Mouse (Mus musculus) leukemia stem cell, adult 10-12 weeks (primary cell): ENCODE results near the gene Fam69b. TPM values are rescaled to one million over a fixed set of nuclear protein-coding genes. Genes with fewer than 3 reads are reported as not detected.

Source experiments
- polyA plus RNA-seq: library from polyadenylated mRNA; stranded (reverse); fragments of >175 nt; gene quantifications from 2 replicates; pipeline ENCODE4 v1.2.3, GENCODE M21; 2012; ENCODE audit warnings: low replicate concordance

The Fam69b gene
- polyA plus RNA-seq = not detected in 2 replicates

DNA sequence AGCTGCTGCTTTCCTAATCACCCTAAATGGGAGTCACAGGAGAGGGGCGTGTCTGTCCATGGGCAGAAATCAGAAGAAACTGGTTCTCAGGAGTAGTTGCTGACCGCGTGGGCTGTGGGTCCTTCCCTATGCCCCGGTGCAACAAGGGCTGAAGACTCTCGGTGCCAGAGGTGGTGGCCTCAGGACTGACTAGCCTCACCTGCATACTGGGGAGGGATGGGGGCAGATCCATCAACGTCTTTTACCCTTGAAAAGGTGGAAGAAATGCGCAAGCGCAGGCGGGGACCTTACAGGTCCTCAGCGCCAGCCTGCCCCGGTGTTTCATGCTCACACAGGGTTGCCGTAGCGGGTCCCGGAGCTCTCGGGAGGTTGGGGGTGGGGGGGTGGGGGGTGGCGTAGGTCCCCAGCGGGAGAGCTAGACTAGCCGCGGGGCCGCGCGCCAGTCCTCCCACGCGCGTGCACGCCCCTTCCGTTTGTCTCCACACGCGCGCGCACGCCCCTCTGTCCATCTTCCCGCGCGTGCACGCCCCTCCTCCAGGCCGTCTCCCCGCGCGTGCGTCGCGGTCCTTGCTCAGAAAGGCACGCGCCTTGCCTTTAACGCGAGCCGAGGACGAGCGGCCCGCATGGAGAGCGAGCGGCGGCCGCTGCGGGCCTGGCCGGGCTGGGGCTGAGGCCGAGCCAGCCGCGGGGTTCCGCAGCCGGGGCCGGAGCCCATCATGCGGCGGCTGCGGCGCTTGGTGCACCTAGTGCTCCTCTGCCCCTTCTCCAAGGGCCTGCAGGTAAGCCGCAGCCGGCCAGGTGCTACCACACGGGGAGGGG, at the start of gene Fam69b:
Gene Fam69b, plus strand, starts transcription at position 537 of the 819 bp plus-strand sequence.

GRCm38 (mm10) chr2:26579714-26580113, 48.5 kb upstream of the Fam69b start, which contains the start of gene Egfl7:
Gene Egfl7 (plus strand): TSS chr2:26580014.

DNA sequence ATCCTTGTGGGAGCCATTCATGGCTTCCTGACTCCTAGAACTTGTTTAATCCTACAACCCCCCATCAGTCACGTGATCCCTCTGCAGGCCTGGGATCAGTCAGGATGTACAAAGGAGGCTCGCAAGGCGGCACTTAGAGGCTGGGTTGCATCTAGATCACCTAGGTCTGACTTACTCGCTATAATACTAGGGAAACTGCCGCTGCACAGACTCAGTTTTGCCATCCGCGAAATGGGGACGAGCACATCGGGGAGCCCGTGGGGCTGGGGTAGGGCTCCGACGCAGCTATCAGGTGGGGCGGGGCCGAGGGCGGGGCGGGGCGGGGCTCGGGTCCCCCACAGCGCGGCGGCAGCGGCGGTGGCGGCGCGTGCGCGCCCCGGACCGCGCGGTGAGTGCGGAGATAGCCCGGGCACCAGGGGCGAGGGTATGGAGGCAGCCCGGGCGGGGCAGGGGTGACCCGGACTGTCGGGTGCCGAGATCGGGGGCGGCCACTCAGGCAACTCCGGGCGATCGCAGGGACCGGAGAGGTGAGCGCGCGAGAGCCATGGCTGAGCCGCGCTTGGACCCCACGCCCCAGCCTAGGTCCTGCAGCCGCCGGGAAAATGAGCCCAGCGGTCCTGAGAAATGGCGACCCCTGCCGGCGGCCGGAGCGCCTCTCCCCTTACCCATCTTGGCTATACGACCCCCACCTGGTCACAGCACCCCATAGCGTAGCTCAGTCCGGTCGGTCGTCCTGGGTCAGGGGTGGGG, 41.8 kb upstream of the Fam69b start, which contains the start of gene Gm20532:
Gene Gm20532, plus strand, starts transcription at position 346 of the 750 bp plus-strand sequence.

DNA sequence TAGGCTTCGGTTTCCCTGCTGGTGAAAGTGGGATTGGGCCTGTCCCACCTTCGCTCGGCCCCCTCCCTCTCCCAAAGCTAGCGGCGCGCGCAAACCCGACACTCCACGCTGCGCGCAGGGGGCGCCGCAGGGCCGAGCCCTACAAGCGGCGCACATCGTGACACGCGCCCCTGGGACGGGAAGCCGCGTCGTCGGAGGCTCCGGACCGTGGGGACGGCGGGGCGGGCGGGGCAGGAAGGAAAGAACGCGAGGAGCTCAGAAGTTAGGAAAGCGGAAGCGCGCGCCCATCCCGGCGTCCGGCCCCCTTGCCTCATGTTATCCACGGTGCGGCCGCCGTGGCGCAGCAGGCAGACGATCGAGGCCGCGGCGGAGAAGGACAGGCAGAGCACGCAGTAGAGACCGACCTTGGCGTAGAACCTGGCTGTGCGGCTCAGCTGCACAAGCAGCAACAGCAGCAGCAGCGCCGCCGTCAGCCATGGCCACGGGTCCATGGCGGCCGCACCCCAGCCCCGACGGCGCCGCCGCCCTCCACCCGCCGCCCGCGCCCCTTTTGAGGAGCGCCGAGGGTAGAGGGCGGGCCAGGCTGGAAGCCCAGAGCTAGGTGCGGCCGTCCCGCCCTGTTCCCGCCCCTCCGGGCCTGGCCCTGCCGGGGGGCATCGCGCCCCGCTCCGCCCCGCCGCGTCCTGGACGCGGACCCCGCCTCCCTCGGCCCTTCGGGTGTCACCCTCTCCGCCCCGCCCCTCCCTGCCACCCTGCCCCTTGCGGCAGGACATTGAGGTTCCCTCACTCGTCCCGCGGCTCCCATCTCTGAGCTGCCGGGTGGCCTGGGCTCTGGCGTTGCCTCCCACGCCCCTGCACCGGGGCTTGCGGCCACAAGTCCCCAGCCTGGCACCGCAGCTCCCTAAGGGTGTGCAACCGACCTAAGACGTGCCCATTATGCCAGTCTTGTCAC, 24.3 kb upstream of the Fam69b start, which contains the start of gene Agpat2:
Gene Agpat2, minus strand, starts transcription at position 698 of the 952 bp plus-strand sequence.

DNA sequence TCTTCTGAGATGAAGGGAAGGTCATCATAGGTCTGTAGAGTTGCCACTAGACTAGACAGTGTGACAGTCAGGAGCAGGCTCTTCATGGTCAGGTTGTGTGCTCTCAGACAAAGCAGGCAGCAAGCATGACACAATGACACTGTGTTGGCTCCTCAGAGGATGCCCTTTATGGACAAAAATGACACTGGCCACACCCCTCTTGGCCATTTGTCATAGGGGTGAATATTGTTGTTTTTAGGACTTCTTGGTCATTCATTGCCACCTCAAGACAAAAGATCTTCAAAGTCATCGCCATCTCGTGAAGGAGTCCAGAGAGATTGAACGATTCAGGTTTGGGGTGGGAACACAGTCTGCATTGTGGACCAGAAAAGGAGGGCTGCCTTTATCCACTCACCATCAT, 42.9 kb downstream of the Fam69b start, which contains the start of gene Lcn4:
Gene Lcn4, minus strand, starts transcription at position 101 of the 400 bp plus-strand sequence.

Other genes with a start within 250 kb of the Fam69b start
- 52.8 and 60.5 TPM in 2 replicates for gene Snapc4, start 247.8 kb upstream of the Fam69b start, polyA plus RNA-seq
- 69.4 and 76.1 TPM in 2 replicates for gene Entr1, start 239.1 kb upstream of the Fam69b start, polyA plus RNA-seq
- gene Pmpca, start 239.1 kb upstream of the Fam69b start, polyA plus RNA-seq = 239 and 527 TPM in 2 replicates
- 10.3 and 21.1 TPM in 2 replicates for gene Inpp5e, start 219.3 kb upstream of the Fam69b start, polyA plus RNA-seq
- 10.3 and 27.4 TPM in 2 replicates for gene Sec16a, start 183.2 kb upstream of the Fam69b start, polyA plus RNA-seq
- 26.2 and 30.1 TPM in 2 replicates for gene Notch1, start 111.8 kb upstream of the Fam69b start, polyA plus RNA-seq
- gene Egfl7, start 48.4 kb upstream of the Fam69b start, polyA plus RNA-seq = 74.0 and 92.7 TPM in 2 replicates
- gene Gm20532, start 41.8 kb upstream of the Fam69b start, polyA plus RNA-seq = not detected in 2 replicates
- 8.1 and 10.0 TPM in 2 replicates for gene Agpat2, start 24.0 kb upstream of the Fam69b start, polyA plus RNA-seq
- gene Lcn4, start 42.8 kb downstream of the Fam69b start, polyA plus RNA-seq = not detected in 2 replicates
- not detected in 2 replicates for gene Abo, start 236.5 kb downstream of the Fam69b start, polyA plus RNA-seq